Mouse (Mus musculus) kidney, adult 2 months (tissue): ENCODE results near the gene Csn1s1. TPM values are rescaled to one million over a fixed set of nuclear protein-coding genes. Genes with fewer than 3 reads are reported as not detected.

Source experiments
- DNase-seq: peaks from one replicate; pipeline ENCODE4 v3.0.0; 2021
- H3K27ac ChIP-seq: fragments of 200-500 bp; 2 replicates; pipeline ENCODE4 v1.5.1; 2012; ENCODE audit warnings: low read depth, low read length, control low read depth, inconsistent platforms; ENCODE audit not compliant: insufficient read depth
- H3K27me3 ChIP-seq: fragments of 200-500 bp; replicated peaks from 2 replicates; pipeline ENCODE4 v1.6.1; 2012; ENCODE audit warnings: mild to moderate bottlenecking, moderate library complexity, low read length, inconsistent platforms; ENCODE audit not compliant: control insufficient read depth, insufficient read depth
- H3K36me3 ChIP-seq: fragments of 200-500 bp; 2 replicates; pipeline ENCODE4 v1.6.1; 2012; ENCODE audit warnings: mild to moderate bottlenecking, moderate library complexity, low read length, inconsistent platforms; ENCODE audit not compliant: control insufficient read depth, insufficient read depth
- H3K4me1 ChIP-seq: fragments of 200-500 bp; 2 replicates; pipeline ENCODE4 v1.6.1; 2011; ENCODE audit warnings: low read length; ENCODE audit not compliant: control insufficient read depth, insufficient read depth
- H3K4me3 ChIP-seq: fragments of 200-500 bp; 2 replicates; pipeline ENCODE4 v1.5.1; 2011; ENCODE audit warnings: mild to moderate bottlenecking, low read depth, low read length, control low read depth; ENCODE audit not compliant: insufficient read depth
- CTCF ChIP-seq: fragments of 200-500 bp; conservative IDR thresholded peaks from 2 replicates; pipeline ENCODE4 v1.5.1; 2011; ENCODE audit warnings: low read depth, mild to moderate bottlenecking, control low read depth, low read length, moderate library complexity, mixed read lengths; ENCODE audit not compliant: insufficient read depth, insufficient read length
- POLR2A ChIP-seq: fragments of 200-500 bp; IDR thresholded peaks from one replicate; pipeline ENCODE4 v1.6.1; 2011; ENCODE audit warnings: low read depth, low read length, control low read depth
- WGBS: fragments of 180-500 bp; shearing (Covaris S2); methylation state at CpG from one replicate; pipeline ENCODE4 v1.1.7; 2018; 5-methylcytosine and 5-hydroxymethylcytosine counted together
- polyA plus RNA-seq: library from polyadenylated mRNA; depleted of rRNA; stranded (reverse); fragments of >200 nt; gene quantifications from 2 replicates; pipeline ENCODE4 v1.2.3, GENCODE M21; 2012; rRNA removed

Gene Csn1s1
- not detected in 2 replicates for polyA plus RNA-seq

- Histone ChIP-seq H3K27ac (no peak within 1 kb of the TSS), H3K36me3 (no peaks in the 10 kb centered on the region), H3K4me3 (no peak within 1 kb of the TSS), H3K4me1 (no peaks in the 10 kb centered on the region), H3K27me3 (no peaks in the 10 kb centered on the region)
- DNase-seq: no peak
- TF ChIP-seq POLR2A (no peak), CTCF (no peak)
Observed at GRCm38 (mm10) chr5:87665908-87666307, at the start of gene Csn1s1. Csn1s1 (plus strand) TSS chr5:87666208.

GRCm38 (mm10) chr5:87622681-87623080 is 43.3 kb upstream of the Csn1s1 start:
- DNase-seq: peak; percentile 64
- H3K27me3 ChIP-seq: no peaks in the 10 kb centered on the region
- H3K27ac ChIP-seq: no peak overlapping the region
- H3K36me3 ChIP-seq: no peaks in the 10 kb centered on the region
- TF ChIP-seq POLR2A (no peak), CTCF (no peak)
- H3K4me1 ChIP-seq: no peaks in the 10 kb centered on the region
- no peak overlapping the region for H3K4me3 ChIP-seq

GRCm38 (mm10) chr5:87642787-87643186 is 23.2 kb upstream of the Csn1s1 start:
- TF ChIP-seq CTCF: peak; percentile 51
- TF ChIP-seq POLR2A: no peak
- Histone ChIP-seq H3K4me3 (no peak overlapping the region), H3K27me3 (no peaks in the 10 kb centered on the region), H3K27ac (no peak overlapping the region), H3K4me1 (no peaks in the 10 kb centered on the region), H3K36me3 (no peaks in the 10 kb centered on the region)
- peak; percentile 63 for DNase-seq

GRCm38 (mm10) chr5:87699530-87699929 is 33.5 kb downstream of the Csn1s1 start, which contains the start of gene Csn2:
Csn2 (minus strand) TSS chr5:87699630.
- no peak for TF ChIP-seq CTCF
- TF ChIP-seq POLR2A: no peak
- Histone ChIP-seq H3K36me3 (no peaks in the 10 kb centered on the region), H3K4me1 (no peaks in the 10 kb centered on the region), H3K27me3 (no peaks in the 10 kb centered on the region), H3K27ac (no peak within 1 kb of the TSS), H3K4me3 (no peak within 1 kb of the TSS)
- WGBS: 72% methylated on average over 3 of the region's 3 CpGs
- no peak for DNase-seq

- no peak for TF ChIP-seq CTCF
- no peak for TF ChIP-seq POLR2A
- Histone ChIP-seq H3K4me1 (no peaks in the 10 kb centered on the region), H3K36me3 (no peaks in the 10 kb centered on the region), H3K4me3 (no peak overlapping the region), H3K27ac (no peak overlapping the region), H3K27me3 (no peaks in the 10 kb centered on the region)
- no peak for DNase-seq
- 67% methylated on average over 1 of the region's 1 CpGs for WGBS
Observed at GRCm38 (mm10) chr5:87705891-87706290, 39.9 kb downstream of the Csn1s1 start.

Other genes starting within 250 kb of the Csn1s1 start
- gene Ugt2b38, start 242.0 kb upstream of the Csn1s1 start, polyA plus RNA-seq: 37.2 and 48.1 TPM in 2 replicates
- gene Ugt2a2, start 183.9 kb upstream of the Csn1s1 start, polyA plus RNA-seq: not detected in 2 replicates
- not detected in 2 replicates for gene Gm43638, start 179.4 kb upstream of the Csn1s1 start, polyA plus RNA-seq
- not detected in 2 replicates for gene Ugt2a1, start 175.3 kb upstream of the Csn1s1 start, polyA plus RNA-seq
- gene Sult1b1, start 128.0 kb upstream of the Csn1s1 start, polyA plus RNA-seq: 0.72 and 0.92 TPM in 2 replicates
- gene Sult1d1, start 97.2 kb upstream of the Csn1s1 start, polyA plus RNA-seq: 20.3 and 34.2 TPM in 2 replicates
- gene Sult1e1, start 74.6 kb upstream of the Csn1s1 start, polyA plus RNA-seq: not detected in 2 replicates
- not detected in 2 replicates for gene Csn2, start 33.4 kb downstream of the Csn1s1 start, polyA plus RNA-seq
- gene Csn1s2a, start 108.4 kb downstream of the Csn1s1 start, polyA plus RNA-seq: not detected in 2 replicates
- gene Csn1s2b, start 141.9 kb downstream of the Csn1s1 start, polyA plus RNA-seq: not detected in 2 replicates
- not detected in 2 replicates for gene Prr27, start 159.5 kb downstream of the Csn1s1 start, polyA plus RNA-seq
- 0.09 and 0.29 TPM in 2 replicates for gene Odam, start 218.8 kb downstream of the Csn1s1 start, polyA plus RNA-seq